Mouse (Mus musculus) megakaryocyte-erythroid progenitor cell, adult 5-6 weeks (primary cell): ENCODE measurements around the gene Abhd6. TPM values are rescaled to one million over a fixed set of nuclear protein-coding genes. Genes with fewer than 3 reads are reported as not detected.
A peak's percentile ranks its signal among the peaks of the same experiment; 100 is the strongest.

Experiments used
- ATAC-seq: replicated peaks from 2 replicates; pipeline ENCODE4 v1.8.0; 2016; ENCODE audit warnings: mild to moderate bottlenecking, inconsistent platforms; ENCODE audit not compliant: severe bottlenecking, poor library complexity, low FRiP score, low TSS enrichment
- total RNA-seq, 2 experiments: library from RNA; stranded (forward) in 1 of 2; stranded (reverse) in 1 of 2; fragments of 200-1000, 215-1000 nt in 1 of 2; fragments of >200 nt in 1 of 2; fragmentation: Nextera tagmentation in 1 of 2; gene quantifications; 2 replicates each; pipeline ENCODE4 v1.2.3; 2014 to 2017

Abhd6 gene
- total RNA-seq, 2 experiments from 2014 or later: 0.24 TPM; not detected in 1

- no peak for ATAC-seq
These were observed 46.6 kb downstream of the Abhd6 start for GRCm38 (mm10) chr14:8049334-8049733.

GRCm38 (mm10) chr14:8051869-8052268 is 49.2 kb downstream of the Abhd6 start:
- no peak for ATAC-seq

GRCm38 (mm10) chr14:8052661-8053060 is 50.0 kb downstream of the Abhd6 start:
- no peak for ATAC-seq

GRCm38 (mm10) chr14:8054310-8055102 is 51.8 kb downstream of the Abhd6 start:
- ATAC-seq: no peak

GRCm38 (mm10) chr14:8056076-8056475 is 53.4 kb downstream of the Abhd6 start:
- ATAC-seq: no peak

- ATAC-seq: no peak
These were observed 57.2 kb downstream of the Abhd6 start for GRCm38 (mm10) chr14:8059938-8060337.

GRCm38 (mm10) chr14:8062076-8062475 is 59.4 kb downstream of the Abhd6 start:
- no peak for ATAC-seq

- ATAC-seq: no peak
These were observed 60.0 kb downstream of the Abhd6 start for GRCm38 (mm10) chr14:8062537-8063301.

- ATAC-seq: peak; percentile 91
These were observed 61.4 kb downstream of the Abhd6 start for GRCm38 (mm10) chr14:8063835-8064785.

GRCm38 (mm10) chr14:8080165-8080679 is 77.5 kb downstream of the Abhd6 start, which contains the start of gene Rpp14:
Gene Rpp14 (plus strand): TSS chr14:8080367.
- peak; percentile 98 for ATAC-seq

GRCm38 (mm10) chr14:8080718-8081117 is 78.0 kb downstream of the Abhd6 start:
- peak; percentile 70 for ATAC-seq

- ATAC-seq: no peak
These were observed 80.2 kb downstream of the Abhd6 start for GRCm38 (mm10) chr14:8082949-8083348.

- no peak for ATAC-seq
These were observed 86.3 kb downstream of the Abhd6 start for GRCm38 (mm10) chr14:8089016-8089415.

- 0 out of 2 replicates have a peak, but pooled peaks have one; percentile 51 for ATAC-seq
These were observed 89.9 kb downstream of the Abhd6 start for GRCm38 (mm10) chr14:8092573-8092972.

- ATAC-seq: no peak
These were observed 90.7 kb downstream of the Abhd6 start for GRCm38 (mm10) chr14:8093427-8093826.

GRCm38 (mm10) chr14:8094931-8095561 is 92.3 kb downstream of the Abhd6 start:
- no peak for ATAC-seq

- no peak for ATAC-seq
These were observed 92.9 kb downstream of the Abhd6 start for GRCm38 (mm10) chr14:8095562-8095950.

GRCm38 (mm10) chr14:8097978-8098686 is 95.4 kb downstream of the Abhd6 start, which contains the start of gene Pxk:
Gene Pxk (plus strand): TSS chr14:8098211.
- peak; percentile 93 for ATAC-seq
